Mouse (Mus musculus): Measurements from ENCODE around the gene Gpr37. TPM values are rescaled to one million over a fixed set of nuclear protein-coding genes. Genes with fewer than 3 reads are reported as not detected.

The Gpr37 gene
- total RNA-seq, 1 experiment = not detected

- Histone ChIP-seq H3K27ac (ENCODE audit: insufficient read depth, low read depth, low read length, poor library complexity, severe bottlenecking) (no peak overlapping the region), H3K36me3 (ENCODE audit: control insufficient read depth, insufficient read depth, low read length, poor library complexity, severe bottlenecking) (no peaks in the 10 kb centered on the region), H3K9me3 (ENCODE audit: control insufficient read depth, insufficient read depth, low read depth, low read length) (no peaks in the 10 kb centered on the region), H3K4me3 (ENCODE audit: insufficient read depth in 1 of 2, low read depth in 1 of 2, low read length in 2 of 2, poor library complexity in 1 of 2, severe bottlenecking in 1 of 2) (no peak overlapping the region), H3K9ac (ENCODE audit: insufficient read depth, low read depth, low read length, poor library complexity, severe bottlenecking) (no peak overlapping the region), H3K4me1 (ENCODE audit: control insufficient read depth in 2 of 2, insufficient read depth in 2 of 2, low read length in 2 of 2, poor library complexity in 1 of 2) (no peaks in the 10 kb centered on the region)
- no peak for DNase-seq (ENCODE audit: low read depth, low spot score)
- in situ Hi-C loops (cut with MboI; ENCODE audit: low sequenced_read_pairs in 2 of 2, unreplicated experiment in 2 of 2) = no loop called here
- TF ChIP-seq ZC3H11A (IDR thresholded peaks at IDR 0.05; ENCODE audit: borderline replicate concordance, low read depth, low read length) (no peak), ZNF384 (IDR thresholded peaks at IDR 0.05; ENCODE audit: low read depth, low read length) (no peak), CHD2 (IDR thresholded peaks at IDR 0.05; ENCODE audit: low read depth, low read length) (no peak), MAFK (IDR thresholded peaks at IDR 0.05; ENCODE audit: insufficient read depth, low read depth, low read length) (no peak), HCFC1 (IDR thresholded peaks at IDR 0.05; ENCODE audit: borderline replicate concordance, insufficient read depth, low read length) (no peak)
These were observed 16.7 kb downstream of the Gpr37 start for GRCm38 (mm10) chr6:25673801-25674200.

- no peak overlapping the region for H3K27ac ChIP-seq (ENCODE audit: insufficient read depth, low read depth, low read length, poor library complexity, severe bottlenecking)
- in situ Hi-C loops (cut with MboI; ENCODE audit: low sequenced_read_pairs in 2 of 2, unreplicated experiment in 2 of 2) = no loop called here
- H3K4me3 ChIP-seq (ENCODE audit: insufficient read depth in 1 of 2, low read depth in 1 of 2, low read length in 2 of 2, poor library complexity in 1 of 2, severe bottlenecking in 1 of 2) = no peak overlapping the region
- DNase-seq (ENCODE audit: low read depth, low spot score) = no peak
- no peaks in the 10 kb centered on the region for H3K36me3 ChIP-seq (ENCODE audit: control insufficient read depth, insufficient read depth, low read length, poor library complexity, severe bottlenecking)
- TF ChIP-seq ZC3H11A (IDR thresholded peaks at IDR 0.05; ENCODE audit: borderline replicate concordance, low read depth, low read length) = no peak
- no peak for TF ChIP-seq MAFK (IDR thresholded peaks at IDR 0.05; ENCODE audit: insufficient read depth, low read depth, low read length)
- TF ChIP-seq ZNF384 (IDR thresholded peaks at IDR 0.05; ENCODE audit: low read depth, low read length) = no peak
- TF ChIP-seq HCFC1 (IDR thresholded peaks at IDR 0.05; ENCODE audit: borderline replicate concordance, insufficient read depth, low read length) = no peak
- no peak for TF ChIP-seq CHD2 (IDR thresholded peaks at IDR 0.05; ENCODE audit: low read depth, low read length)
- H3K9ac ChIP-seq (ENCODE audit: insufficient read depth, low read depth, low read length, poor library complexity, severe bottlenecking) = no peak overlapping the region
- H3K9me3 ChIP-seq (ENCODE audit: control insufficient read depth, insufficient read depth, low read depth, low read length) = no peaks in the 10 kb centered on the region
- no peaks in the 10 kb centered on the region for H3K4me1 ChIP-seq (ENCODE audit: control insufficient read depth in 2 of 2, insufficient read depth in 2 of 2, low read length in 2 of 2, poor library complexity in 1 of 2)
These were observed 20.4 kb downstream of the Gpr37 start for GRCm38 (mm10) chr6:25670150-25670549.

DNA sequence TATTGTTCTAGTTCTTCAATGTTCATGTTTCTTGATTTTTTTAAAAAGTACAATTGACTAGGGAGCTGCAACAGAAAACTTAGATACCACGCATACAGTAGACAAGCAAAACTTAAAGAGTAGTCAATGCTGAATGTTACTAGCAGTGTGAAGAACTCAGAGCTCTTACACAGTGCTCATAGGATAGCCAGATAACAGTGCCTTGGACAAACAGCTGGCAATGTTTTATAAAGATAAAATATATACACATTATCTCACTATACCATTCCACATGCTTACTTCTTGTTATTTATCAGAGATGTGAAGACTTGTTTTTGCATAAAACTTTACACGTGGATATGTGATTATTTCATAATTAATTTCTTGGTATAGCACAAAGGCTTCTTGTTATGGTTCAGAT lies 26.6 kb downstream of the Gpr37 start:
- no peak for DNase-seq (ENCODE audit: low read depth, low spot score)
- H3K9ac ChIP-seq (ENCODE audit: insufficient read depth, low read depth, low read length, poor library complexity, severe bottlenecking) = no peak overlapping the region
- H3K9me3 ChIP-seq (ENCODE audit: control insufficient read depth, insufficient read depth, low read depth, low read length) = no peaks in the 10 kb centered on the region
- TF ChIP-seq HCFC1 (IDR thresholded peaks at IDR 0.05; ENCODE audit: borderline replicate concordance, insufficient read depth, low read length) (no peak), ZNF384 (IDR thresholded peaks at IDR 0.05; ENCODE audit: low read depth, low read length) (no peak), CHD2 (IDR thresholded peaks at IDR 0.05; ENCODE audit: low read depth, low read length) (no peak), ZC3H11A (IDR thresholded peaks at IDR 0.05; ENCODE audit: borderline replicate concordance, low read depth, low read length) (no peak), MAFK (IDR thresholded peaks at IDR 0.05; ENCODE audit: insufficient read depth, low read depth, low read length) (no peak)
- H3K36me3 ChIP-seq (ENCODE audit: control insufficient read depth, insufficient read depth, low read length, poor library complexity, severe bottlenecking) = no peaks in the 10 kb centered on the region
- H3K27ac ChIP-seq (ENCODE audit: insufficient read depth, low read depth, low read length, poor library complexity, severe bottlenecking) = no peak overlapping the region
- no peaks in the 10 kb centered on the region for H3K4me1 ChIP-seq (ENCODE audit: control insufficient read depth in 2 of 2, insufficient read depth in 2 of 2, low read length in 2 of 2, poor library complexity in 1 of 2)
- in situ Hi-C loops (cut with MboI; ENCODE audit: low sequenced_read_pairs in 2 of 2, unreplicated experiment in 2 of 2) = no loop called here
- no peak overlapping the region for H3K4me3 ChIP-seq (ENCODE audit: insufficient read depth in 1 of 2, low read depth in 1 of 2, low read length in 2 of 2, poor library complexity in 1 of 2, severe bottlenecking in 1 of 2)

DNA sequence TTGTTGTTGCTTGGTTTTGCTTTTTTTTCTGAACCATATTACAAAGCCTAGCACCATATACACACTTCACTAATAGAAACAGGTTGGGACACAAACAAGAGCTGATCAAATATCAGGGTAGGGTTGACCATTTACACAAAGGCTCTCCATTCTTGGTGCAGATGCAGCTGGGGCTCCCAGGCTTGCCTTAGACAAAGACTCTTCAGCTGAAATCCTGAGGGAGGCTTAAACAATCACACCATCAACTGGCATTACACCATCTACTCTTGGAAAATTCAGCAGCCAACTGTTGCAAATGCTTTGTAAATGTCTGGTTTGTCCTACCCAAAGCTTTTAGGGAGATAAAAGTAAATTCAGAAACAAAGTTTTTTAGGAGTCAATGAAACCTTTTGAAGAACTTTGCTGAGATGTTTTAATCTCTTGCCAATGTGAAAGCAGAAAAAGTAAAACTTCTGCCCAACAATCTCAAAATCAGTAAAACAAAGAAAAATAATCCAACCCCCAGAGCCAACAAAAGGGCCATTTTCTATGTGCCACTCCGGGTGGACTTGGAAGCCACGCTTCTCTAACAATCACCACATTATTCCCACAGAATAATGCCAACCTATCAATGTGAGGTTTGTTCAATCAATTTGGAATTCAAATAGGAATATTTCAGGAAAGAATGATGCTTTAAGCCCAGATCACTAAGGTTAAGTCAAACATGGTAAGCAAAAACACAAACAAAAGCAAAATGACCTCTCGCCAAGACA lies 30.4 kb downstream of the Gpr37 start:
- Histone ChIP-seq H3K9me3 (ENCODE audit: control insufficient read depth, insufficient read depth, low read depth, low read length) (no peaks in the 10 kb centered on the region), H3K36me3 (ENCODE audit: control insufficient read depth, insufficient read depth, low read length, poor library complexity, severe bottlenecking) (no peaks in the 10 kb centered on the region), H3K9ac (ENCODE audit: insufficient read depth, low read depth, low read length, poor library complexity, severe bottlenecking) (no peak overlapping the region), H3K4me3 (ENCODE audit: insufficient read depth in 1 of 2, low read depth in 1 of 2, low read length in 2 of 2, poor library complexity in 1 of 2, severe bottlenecking in 1 of 2) (no peak overlapping the region), H3K4me1 (ENCODE audit: control insufficient read depth in 2 of 2, insufficient read depth in 2 of 2, low read length in 2 of 2, poor library complexity in 1 of 2) (no peaks in the 10 kb centered on the region), H3K27ac (ENCODE audit: insufficient read depth, low read depth, low read length, poor library complexity, severe bottlenecking) (no peak overlapping the region)
- no peak for DNase-seq (ENCODE audit: low read depth, low spot score)
- in situ Hi-C loops (cut with MboI; ENCODE audit: low sequenced_read_pairs in 2 of 2, unreplicated experiment in 2 of 2) = no loop called here
- TF ChIP-seq ZNF384 (IDR thresholded peaks at IDR 0.05; ENCODE audit: low read depth, low read length) = no peak
- TF ChIP-seq CHD2 (IDR thresholded peaks at IDR 0.05; ENCODE audit: low read depth, low read length) = no peak
- no peak for TF ChIP-seq MAFK (IDR thresholded peaks at IDR 0.05; ENCODE audit: insufficient read depth, low read depth, low read length)
- TF ChIP-seq ZC3H11A (IDR thresholded peaks at IDR 0.05; ENCODE audit: borderline replicate concordance, low read depth, low read length) = no peak
- TF ChIP-seq HCFC1 (IDR thresholded peaks at IDR 0.05; ENCODE audit: borderline replicate concordance, insufficient read depth, low read length) = no peak

Other genes starting within 250 kb of the Gpr37 start
- 18.6 and 22.9 TPM in 2 replicates for gene Pot1a, start 118.5 kb upstream of the Gpr37 start, total RNA-seq (2012; rRNA removed)

Measured in ES-E14 (cell line).